Mouse (Mus musculus) intestine, embryonic 16.5 days (tissue): ENCODE measurements around the gene Wdsub1. TPM values are rescaled to one million over a fixed set of nuclear protein-coding genes. Genes with fewer than 3 reads are reported as not detected.

Source experiments
- ATAC-seq: fragments of 200-750 bp; cut with Nextera tagmentation; 2 replicates; pipeline ENCODE4 v1.8.0; 2017; ENCODE audit warnings: moderate TSS enrichment, moderate library complexity
- H3K27ac ChIP-seq: fragments of 300-500 bp; sonication (generic); 2 replicates; pipeline ENCODE4 v1.5.1; 2014; ENCODE audit warnings: mild to moderate bottlenecking, low read length
- H3K27me3 ChIP-seq: fragments of 300-500 bp; sonication (generic); replicated peaks from 2 replicates; pipeline ENCODE4 v1.6.1; 2014; ENCODE audit warnings: low read length, control low read depth, mixed read lengths; ENCODE audit not compliant: control insufficient read depth, insufficient read depth
- H3K36me3 ChIP-seq: fragments of 300-500 bp; sonication (generic); 2 replicates; pipeline ENCODE4 v1.6.1; 2014; ENCODE audit warnings: low read length, control low read depth; ENCODE audit not compliant: control insufficient read depth, insufficient read depth
- H3K4me1 ChIP-seq: fragments of 300-500 bp; sonication (generic); 2 replicates; pipeline ENCODE4 v1.6.1; 2014; ENCODE audit warnings: low read length, control low read depth, mixed read lengths; ENCODE audit not compliant: control insufficient read depth, insufficient read depth
- H3K4me2 ChIP-seq: fragments of 300-500 bp; sonication (generic); 2 replicates; pipeline ENCODE4 v1.6.1; 2014; ENCODE audit warnings: low read depth, low read length, control low read depth
- H3K4me3 ChIP-seq: fragments of 300-500 bp; sonication (generic); 2 replicates; pipeline ENCODE4 v1.5.1; 2014; ENCODE audit warnings: mild to moderate bottlenecking, low read length
- H3K9ac ChIP-seq: fragments of 300-500 bp; sonication (generic); 2 replicates; pipeline ENCODE4 v1.6.1; 2014; ENCODE audit warnings: low read depth, low read length
- H3K9me3 ChIP-seq: fragments of 300-500 bp; sonication (generic); 2 replicates; pipeline ENCODE4 v1.6.1; 2016; ENCODE audit warnings: low read length, control low read depth; ENCODE audit not compliant: control insufficient read depth
- WGBS: fragments of 180-500 bp; shearing (Covaris S2); extraction: QIAGEN DNeasy Blood & Tissue Kit; methylation state at CpG from one replicate; pipeline ENCODE4 v1.1.7; 2014; 5-methylcytosine and 5-hydroxymethylcytosine counted together
- polyA plus RNA-seq: library from polyadenylated mRNA; unstranded; fragments of >200 nt; fragmentation: Nextera tagmentation; extraction: Ambion mirVana; gene quantifications from 2 replicates; pipeline ENCODE4 v1.2.1, GENCODE M21; 2015

Wdsub1 gene
- polyA plus RNA-seq, 1 experiment from 2014 or later: 38.1 TPM

- H3K36me3 ChIP-seq: peaks cover 7% of the 10 kb centered on the region
- H3K27me3 ChIP-seq: no peaks in the 10 kb centered on the region
- H3K27ac ChIP-seq: no peak overlapping the region
- H3K9ac ChIP-seq: no peak overlapping the region
- no peaks in the 10 kb centered on the region for H3K9me3 ChIP-seq
- 68% methylated on average over 2 of the region's 2 CpGs for WGBS
- H3K4me3 ChIP-seq: no peak overlapping the region
- H3K4me2 ChIP-seq: no peak overlapping the region
- H3K4me1 ChIP-seq: peaks cover 2% of the 10 kb centered on the region; the same call in 1 of the 2 replicates
- ATAC-seq: no peak
These were observed 76.8 kb downstream of the Wdsub1 start for GRCm38 (mm10) chr2:59805595-59805994.

GRCm38 (mm10) chr2:59802722-59803387 lies 79.5 kb downstream of the Wdsub1 start:
- Histone ChIP-seq H3K9me3 (no peaks in the 10 kb centered on the region), H3K4me2 (no peak overlapping the region), H3K9ac (no peak overlapping the region), H3K4me1 (peaks cover 2% of the 10 kb centered on the region; the same call in 1 of the 2 replicates), H3K4me3 (no peak overlapping the region), H3K27me3 (no peaks in the 10 kb centered on the region), H3K27ac (no peak overlapping the region), H3K36me3 (peaks cover 19% of the 10 kb centered on the region)
- peak; percentile 33 for ATAC-seq
- WGBS: 80% methylated on average over 8 of the region's 8 CpGs
